Mouse (Mus musculus) embryonic facial prominence, embryonic 14.5 days (tissue): ENCODE data around the gene Gtf2h4. TPM values are rescaled to one million over a fixed set of nuclear protein-coding genes. Genes with fewer than 3 reads are reported as not detected.

Experiments
- ATAC-seq: fragments of 200-750 bp; cut with Nextera tagmentation; 2 replicates; pipeline ENCODE4 v1.8.0; 2017; ENCODE audit warnings: low read depth, moderate number of reproducible peaks, moderate TSS enrichment
- DNase-seq: peaks from one replicate; pipeline ENCODE4 v3.0.0-alpha.2; 2015; ENCODE audit warnings: low spot score
- H3K27ac ChIP-seq: fragments of 300-500 bp; sonication (generic); replicated peaks from 2 replicates; pipeline ENCODE4 v1.5.1; 2014; ENCODE audit warnings: low read depth, mild to moderate bottlenecking, low read length, moderate library complexity
- H3K27me3 ChIP-seq: fragments of 300-500 bp; sonication (generic); replicated peaks from 2 replicates; pipeline ENCODE4 v1.6.1; 2014; ENCODE audit warnings: low read length; ENCODE audit not compliant: control insufficient read depth, insufficient read depth
- H3K36me3 ChIP-seq: fragments of 300-500 bp; sonication (generic); 2 replicates; pipeline ENCODE4 v1.6.1; 2014; ENCODE audit warnings: low read length, mixed read lengths; ENCODE audit not compliant: control insufficient read depth, insufficient read depth
- H3K4me1 ChIP-seq: fragments of 300-500 bp; sonication (generic); 2 replicates; pipeline ENCODE4 v1.6.1; 2014; ENCODE audit warnings: antibody characterized with exemption, low read length; ENCODE audit not compliant: control insufficient read depth, insufficient read depth
- H3K4me2 ChIP-seq: fragments of 300-500 bp; sonication (generic); 2 replicates; pipeline ENCODE4 v1.6.1; 2014; ENCODE audit warnings: low read depth, mild to moderate bottlenecking, low read length, moderate library complexity, mixed read lengths
- H3K4me3 ChIP-seq: fragments of 300-500 bp; sonication (generic); 2 replicates; pipeline ENCODE4 v1.5.1; 2014; ENCODE audit warnings: low read depth, mild to moderate bottlenecking, low read length
- H3K9ac ChIP-seq: fragments of 300-500 bp; sonication (generic); 2 replicates; pipeline ENCODE4 v1.6.1; 2014; ENCODE audit warnings: low read depth, mild to moderate bottlenecking, low read length, moderate library complexity, mixed read lengths
- H3K9me3 ChIP-seq: fragments of 300-500 bp; sonication (generic); 2 replicates; pipeline ENCODE4 v1.6.1; 2016; ENCODE audit warnings: low read length; ENCODE audit not compliant: control insufficient read depth
- WGBS: fragments of 180-500 bp; shearing (Covaris S2); extraction: QIAGEN DNeasy Blood & Tissue Kit; methylation state at CpG from one replicate; pipeline ENCODE4 v1.1.7; 2014; 5-methylcytosine and 5-hydroxymethylcytosine counted together
- polyA plus RNA-seq: library from polyadenylated mRNA; unstranded; fragments of >200 nt; fragmentation: Nextera tagmentation; extraction: Ambion mirVana; gene quantifications from 2 replicates; pipeline ENCODE4 v1.2.1, GENCODE M21; 2014

Gene Gtf2h4
- polyA plus RNA-seq, 1 experiment from 2014 or later, result 35.3 TPM

- Histone ChIP-seq H3K9ac (peak overlapping the region; percentile 80), H3K9me3 (peaks cover 1% of the 10 kb centered on the region; the same call in 1 of the 2 replicates), H3K27me3 (no peaks in the 10 kb centered on the region), H3K4me3 (peak overlapping the region; percentile 53), H3K4me1 (peaks cover 66% of the 10 kb centered on the region), H3K4me2 (peak overlapping the region; percentile 63), H3K36me3 (peaks cover 6% of the 10 kb centered on the region), H3K27ac (peak overlapping the region; percentile 95)
- ATAC-seq (peak; percentile 72), DNase-seq (peak; percentile 95)
- WGBS, result under 1% methylated on average over 28 of the region's 66 CpGs
Measured at GRCm38 (mm10) chr17:35700371-35700961, 26.9 kb upstream of the Gtf2h4 start.

GRCm38 (mm10) chr17:35699919-35700318 is 26.4 kb upstream of the Gtf2h4 start:
- ATAC-seq, result no peak
- H3K9ac ChIP-seq, result peak overlapping the region; percentile 80
- DNase-seq, result peak; percentile 74
- H3K9me3 ChIP-seq, result peaks cover 5% of the 10 kb centered on the region; the same call in 1 of the 2 replicates
- H3K4me1 ChIP-seq, result peaks cover 60% of the 10 kb centered on the region
- peak overlapping the region; percentile 95 for H3K27ac ChIP-seq
- H3K36me3 ChIP-seq, result peaks cover 11% of the 10 kb centered on the region
- H3K4me2 ChIP-seq, result peak overlapping the region; percentile 63
- WGBS, result 3% methylated on average over 19 of the region's 19 CpGs
- H3K4me3 ChIP-seq, result peak overlapping the region; percentile 53
- no peaks in the 10 kb centered on the region for H3K27me3 ChIP-seq

GRCm38 (mm10) chr17:35698501-35698883 is 25.0 kb upstream of the Gtf2h4 start:
- peaks cover 48% of the 10 kb centered on the region for H3K4me1 ChIP-seq
- ATAC-seq, result no peak
- peaks cover 5% of the 10 kb centered on the region; the same call in 1 of the 2 replicates for H3K9me3 ChIP-seq
- H3K27me3 ChIP-seq, result no peaks in the 10 kb centered on the region
- peak overlapping the region; percentile 59 for H3K9ac ChIP-seq
- peak overlapping the region; percentile 37 for H3K4me3 ChIP-seq
- H3K4me2 ChIP-seq, result peak overlapping the region; percentile 63
- no peak for DNase-seq
- peaks cover 21% of the 10 kb centered on the region for H3K36me3 ChIP-seq
- peak overlapping the region; percentile 86 for H3K27ac ChIP-seq
- WGBS, result 25% methylated on average over 5 of the region's 5 CpGs

GRCm38 (mm10) chr17:35697759-35698500 is 24.4 kb upstream of the Gtf2h4 start:
- ATAC-seq (peak; percentile 66), DNase-seq (peak; percentile 91)
- Histone ChIP-seq H3K4me1 (peaks cover 44% of the 10 kb centered on the region), H3K4me2 (peak overlapping the region; percentile 63), H3K9ac (peak overlapping the region; percentile 59), H3K27ac (peak overlapping the region; percentile 86), H3K9me3 (peaks cover 5% of the 10 kb centered on the region; the same call in 1 of the 2 replicates), H3K36me3 (peaks cover 27% of the 10 kb centered on the region), H3K27me3 (no peaks in the 10 kb centered on the region), H3K4me3 (peak overlapping the region; percentile 37)
- 1% methylated on average over 13 of the region's 16 CpGs for WGBS

- peaks cover 32% of the 10 kb centered on the region for H3K36me3 ChIP-seq
- 8% methylated on average over 1 of the region's 1 CpGs for WGBS
- H3K9ac ChIP-seq, result peak overlapping the region; percentile 59
- peak overlapping the region; percentile 37 for H3K4me3 ChIP-seq
- DNase-seq (no peak), ATAC-seq (no peak; the same call in 1 of the 2 replicates)
- H3K4me2 ChIP-seq, result peak overlapping the region; percentile 63
- peaks cover 40% of the 10 kb centered on the region for H3K4me1 ChIP-seq
- H3K27ac ChIP-seq, result peak overlapping the region; percentile 86
- H3K9me3 ChIP-seq, result peaks cover 5% of the 10 kb centered on the region; the same call in 1 of the 2 replicates
- H3K27me3 ChIP-seq, result no peaks in the 10 kb centered on the region
Measured at GRCm38 (mm10) chr17:35697429-35697758, 23.9 kb upstream of the Gtf2h4 start.

- no peaks in the 10 kb centered on the region for H3K27me3 ChIP-seq
- DNase-seq (no peak), ATAC-seq (no peak)
- H3K4me2 ChIP-seq, result peak overlapping the region; percentile 63
- no peak overlapping the region for H3K9ac ChIP-seq
- H3K36me3 ChIP-seq, result peaks cover 39% of the 10 kb centered on the region
- peaks cover 33% of the 10 kb centered on the region for H3K4me1 ChIP-seq
- H3K9me3 ChIP-seq, result peaks cover 5% of the 10 kb centered on the region; the same call in 1 of the 2 replicates
- WGBS, result 33% methylated on average over 6 of the region's 6 CpGs
- H3K27ac ChIP-seq, result peak overlapping the region; percentile 86
- H3K4me3 ChIP-seq, result peak overlapping the region; percentile 37
Measured at GRCm38 (mm10) chr17:35696691-35697090, 23.2 kb upstream of the Gtf2h4 start.

GRCm38 (mm10) chr17:35695289-35695688 is 21.8 kb upstream of the Gtf2h4 start:
- Histone ChIP-seq H3K9me3 (peaks cover 5% of the 10 kb centered on the region; the same call in 1 of the 2 replicates), H3K4me2 (no peak overlapping the region), H3K4me1 (peaks cover 32% of the 10 kb centered on the region), H3K4me3 (no peak overlapping the region), H3K9ac (no peak overlapping the region), H3K27ac (no peak overlapping the region), H3K27me3 (no peaks in the 10 kb centered on the region), H3K36me3 (peaks cover 53% of the 10 kb centered on the region)
- 94% methylated on average over 2 of the region's 2 CpGs for WGBS
- DNase-seq, result peak; percentile 29
- no peak for ATAC-seq

GRCm38 (mm10) chr17:35693906-35694305 is 20.4 kb upstream of the Gtf2h4 start:
- no peak for DNase-seq
- Histone ChIP-seq H3K4me3 (no peak overlapping the region), H3K9ac (no peak overlapping the region), H3K36me3 (peaks cover 67% of the 10 kb centered on the region), H3K27ac (no peak overlapping the region), H3K27me3 (no peaks in the 10 kb centered on the region), H3K4me1 (peaks cover 23% of the 10 kb centered on the region), H3K4me2 (no peak overlapping the region), H3K9me3 (peaks cover 5% of the 10 kb centered on the region; the same call in 1 of the 2 replicates)
- 86% methylated on average over 5 of the region's 5 CpGs for WGBS
- no peak for ATAC-seq
